In genomic region chr4:57384355-57384754, GRCm38 (mm10) we compare ENCODE assay signal across 10 mouse cellular contexts. TPM values are rescaled to one million over a fixed set of nuclear protein-coding genes. Genes with fewer than 3 reads are reported as not detected.
DNase-seq lines count a peak whose midpoint lies in the region; ATAC-seq and TF ChIP-seq lines count a peak whose summit lies in the region.
"Had no signal": no experiment of that assay in that cellular context is flagged by ENCODE, and none has a peak within 500 bp of the region (broad histone marks: within the 10 kb centered on the region; RNA-seq: fewer than 3 reads in every experiment).

No protein-coding gene starts in this region.

- H3K9me3 ChIP-seq in embryonic facial prominence, embryonic 11.5 days (replicated peaks; ENCODE audit: control insufficient read depth, low read length): no peaks in the 10 kb centered on the region
- H3K9me3 ChIP-seq in embryonic facial prominence, embryonic 10.5 days: no peaks in the 10 kb centered on the region

- intact Hi-C loops in left cerebral cortex, adult 2 months (cut with DNase I): no loop called here
- intact Hi-C loops in left cerebral cortex, postnatal 10 days (cut with DNase I): no loop called here
- intact Hi-C loops in heart, postnatal 14 days (cut with DNase I): no loop called here

- H3K27me3 ChIP-seq in embryonic facial prominence, embryonic 11.5 days (ENCODE audit: control insufficient read depth, insufficient read depth, low read length): no peaks in the 10 kb centered on the region
- no peaks in the 10 kb centered on the region for H3K27me3 ChIP-seq in embryonic facial prominence, embryonic 10.5 days (replicated peaks; ENCODE audit: low read depth, poor library complexity, severe bottlenecking)

- 90% methylated on average over 2 of the region's 2 CpGs for WGBS in embryonic facial prominence, embryonic 11.5 days
- 86% methylated on average over 2 of the region's 2 CpGs for WGBS in embryonic facial prominence, embryonic 10.5 days

- H3K36me3 ChIP-seq in embryonic facial prominence, embryonic 11.5 days (replicated peaks; ENCODE audit: control insufficient read depth, insufficient read depth, low read depth, low read length): no peaks in the 10 kb centered on the region
- H3K36me3 ChIP-seq in embryonic facial prominence, embryonic 10.5 days (replicated peaks): no peaks in the 10 kb centered on the region

- no peak overlapping the region for H3K27ac ChIP-seq in embryonic facial prominence, embryonic 11.5 days (replicated peaks; ENCODE audit: low read depth, low read length)
- H3K27ac ChIP-seq in embryonic facial prominence, embryonic 10.5 days (replicated peaks): no peak overlapping the region
- no peak overlapping the region for H3K27ac ChIP-seq in left cerebral cortex, adult 2 months

- no peak overlapping the region for H3K4me2 ChIP-seq in embryonic facial prominence, embryonic 11.5 days (ENCODE audit: low read depth, low read length)

- no peak overlapping the region for H3K4me3 ChIP-seq in embryonic facial prominence, embryonic 11.5 days (ENCODE audit: low read depth, low read length)
- no peak overlapping the region for H3K4me3 ChIP-seq in embryonic facial prominence, embryonic 10.5 days
- no peak overlapping the region for H3K4me3 ChIP-seq in left cerebral cortex, adult 2 months

- no peak for ATAC-seq in embryonic facial prominence, embryonic 11.5 days (replicated peaks; ENCODE audit: insufficient number of reproducible peaks, low FRiP score, low TSS enrichment, low read depth)

- H3K9ac ChIP-seq in embryonic facial prominence, embryonic 11.5 days (replicated peaks; ENCODE audit: low read length): no peak overlapping the region

- no peaks in the 10 kb centered on the region for H3K4me1 ChIP-seq in embryonic facial prominence, embryonic 11.5 days (ENCODE audit: control insufficient read depth, insufficient read depth, low read length)
- H3K4me1 ChIP-seq in embryonic facial prominence, embryonic 10.5 days: peaks cover 17% of the 10 kb centered on the region

- peak; percentile 29 for TF ChIP-seq CTCF in left cerebral cortex, adult 2 months (IDR thresholded peaks at IDR 0.05)

- DNase-seq in embryonic facial prominence, embryonic 11.5 days (ENCODE audit: low spot score): peak; percentile 40
- no peak for DNase-seq in embryonic facial prominence, embryonic 10.5 days (ENCODE audit: low spot score)
- no peak for DNase-seq in left cerebral cortex, adult 2 months (ENCODE audit: extremely low spot score in 1 of 2, low spot score in 2 of 2)
- DNase-seq in left cerebral cortex, postnatal 10 days (ENCODE audit: extremely low spot score in 1 of 2, low spot score in 2 of 2): no peak
- DNase-seq in 416B (ENCODE audit: low read depth): peak; percentile 24
- peak; percentile 60 for DNase-seq in R1 (ENCODE audit: low read depth, low spot score)
- DNase-seq in urinary bladder, adult 18-20 months (ENCODE audit: low spot score in 2 of 2): no peak
- DNase-seq in heart, postnatal 14 days: no peak
- DNase-seq: adrenal gland, postnatal 25 days; cerebellum, adult 2 months had no signal

RNA-seq across cellular contexts. Expression of gene Palm2, which starts 49.7 kb away (rescaled TPM):
- 4.9 and 7.0 TPM in 2 replicates for polyA plus RNA-seq in embryonic facial prominence, embryonic 11.5 days (2014; fragmentation: Nextera tagmentation; extraction: Ambion mirVana)
- polyA plus RNA-seq in embryonic facial prominence, embryonic 10.5 days (2016; fragmentation: Nextera tagmentation; extraction: Ambion mirVana): 3.7 and 4.1 TPM in 2 replicates
- 10 to 100 TPM; 60.4 to 64.3 TPM for total RNA-seq in left cerebral cortex, adult 2 months (2021)
- total RNA-seq in left cerebral cortex, postnatal 10 days (2021): 10 to 100 TPM; 72.9 to 73.2 TPM
- 10 to 100 TPM; 13.9 to 18.2 TPM for total RNA-seq in heart, postnatal 14 days (2021)

Comparison
In these comparisons a context has a peak if more than half of its experiments do, and no peak if none do; other contexts are left out.
1. DNase-seq: peak in embryonic facial prominence, embryonic 11.5 days (single experiment), 416B (single experiment) and R1 (single experiment); none in embryonic facial prominence, embryonic 10.5 days (single experiment), left cerebral cortex, adult 2 months (0 of 2), left cerebral cortex, postnatal 10 days (0 of 2), urinary bladder, adult 18-20 months (0 of 2) and heart, postnatal 14 days (0 of 2).